34 mouse cellular contexts compared by ENCODE assay signal in the genomic region with DNA sequence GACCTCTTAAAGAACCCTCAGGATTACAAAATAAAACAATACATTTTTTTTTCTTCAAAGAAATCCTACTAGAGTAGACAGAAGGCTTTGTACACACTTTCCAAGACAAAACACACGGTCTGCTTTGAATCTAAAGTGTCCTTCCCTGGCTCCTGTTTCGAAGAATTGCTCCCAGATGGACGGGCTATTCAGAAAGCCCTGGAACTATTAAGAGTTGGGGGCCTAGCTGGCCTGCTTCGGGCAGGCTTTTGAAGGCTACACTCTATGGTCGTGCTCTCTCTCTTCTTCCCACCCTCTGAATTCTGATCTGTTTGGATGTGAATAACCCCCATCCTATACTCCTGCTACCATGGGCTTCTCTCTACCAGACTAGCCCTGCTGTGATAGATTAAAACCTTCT.
"Had no signal": no experiment of that assay in that cellular context is flagged by ENCODE, and none has a peak within 500 bp of the region (broad histone marks: within the 10 kb centered on the region; RNA-seq: fewer than 3 reads in every experiment).

No protein-coding gene starts in this region.

- ATAC-seq: hindbrain, embryonic 16.5 days; hindbrain, postnatal 0 days; inflammation-experienced regulatory T-cells, adult 6 months; intestine, embryonic 15.5 days; intestine, embryonic 16.5 days; intestine, postnatal 0 days had no signal

- H3K27me3 ChIP-seq: heart, embryonic 12.5 days; heart, embryonic 13.5 days; heart, embryonic 15.5 days; hindbrain, embryonic 12.5 days; hindbrain, embryonic 13.5 days; hindbrain, embryonic 15.5 days; intestine, embryonic 15.5 days; kidney, embryonic 15.5 days had no signal

- H3K4me1 ChIP-seq: heart, embryonic 12.5 days; heart, embryonic 15.5 days; hindbrain, embryonic 10.5 days; hindbrain, embryonic 12.5 days; intestine, embryonic 15.5 days; kidney, embryonic 15.5 days had no signal

- DNase-seq: heart, postnatal 10 days; heart, postnatal 36 days; heart, postnatal 4 days; kidney, adult 11 months; kidney, adult 18-20 months; kidney, adult 2 months; kidney, adult 8-10 months; kidney, adult 9 months; kidney, postnatal 10 days; kidney, postnatal 14 days; kidney, postnatal 25 days; kidney, postnatal 36 days; kidney, postnatal 4 days; layer of hippocampus, adult 9-11 months; layer of hippocampus, postnatal 36 days had no signal

- H3K36me3 ChIP-seq: heart, embryonic 12.5 days; heart, embryonic 13.5 days; heart, embryonic 15.5 days; hindbrain, embryonic 10.5 days; hindbrain, embryonic 12.5 days; hindbrain, embryonic 13.5 days; hindbrain, embryonic 15.5 days; intestine, embryonic 15.5 days; kidney, embryonic 15.5 days had no signal

- H3K4me2 ChIP-seq: heart, embryonic 11.5 days; heart, embryonic 12.5 days; heart, embryonic 13.5 days; heart, embryonic 15.5 days; hindbrain, embryonic 12.5 days; hindbrain, embryonic 13.5 days; hindbrain, embryonic 14.5 days; hindbrain, embryonic 15.5 days; intestine, embryonic 15.5 days; kidney, embryonic 15.5 days had no signal

- H3K9me3 ChIP-seq: heart, embryonic 12.5 days; heart, embryonic 13.5 days; heart, embryonic 15.5 days; hindbrain, embryonic 10.5 days; hindbrain, embryonic 12.5 days; hindbrain, embryonic 13.5 days; hindbrain, embryonic 15.5 days; intestine, embryonic 15.5 days; kidney, embryonic 15.5 days had no signal

- H3K4me3 ChIP-seq: heart, embryonic 12.5 days; heart, embryonic 13.5 days; heart, embryonic 15.5 days; hindbrain, embryonic 10.5 days; hindbrain, embryonic 12.5 days; hindbrain, embryonic 13.5 days; hindbrain, embryonic 15.5 days; intestine, embryonic 15.5 days; kidney, embryonic 15.5 days; layer of hippocampus, adult 2 months; left cerebral cortex, adult 2 months had no signal

- H3K9ac ChIP-seq: heart, embryonic 12.5 days; heart, embryonic 13.5 days; heart, embryonic 15.5 days; hindbrain, embryonic 12.5 days; hindbrain, embryonic 13.5 days; hindbrain, embryonic 14.5 days; hindbrain, embryonic 15.5 days; intestine, embryonic 15.5 days; kidney, embryonic 15.5 days had no signal

- H3K27ac ChIP-seq: heart, embryonic 13.5 days; heart, embryonic 15.5 days; hindbrain, embryonic 10.5 days; hindbrain, embryonic 12.5 days; hindbrain, embryonic 13.5 days; hindbrain, embryonic 14.5 days; hindbrain, embryonic 15.5 days; hindbrain, postnatal 0 days; intestine, embryonic 15.5 days; kidney, embryonic 15.5 days; kidney, postnatal 0 days; layer of hippocampus, adult 2 months; left cerebral cortex, adult 2 months had no signal
